Mouse (Mus musculus): Measurements from ENCODE around the gene Cntn3. TPM values are rescaled to one million over a fixed set of nuclear protein-coding genes. Genes with fewer than 3 reads are reported as not detected.

Cntn3 gene
- total and polyA plus RNA-seq, 3 experiments: not detected

DNA sequence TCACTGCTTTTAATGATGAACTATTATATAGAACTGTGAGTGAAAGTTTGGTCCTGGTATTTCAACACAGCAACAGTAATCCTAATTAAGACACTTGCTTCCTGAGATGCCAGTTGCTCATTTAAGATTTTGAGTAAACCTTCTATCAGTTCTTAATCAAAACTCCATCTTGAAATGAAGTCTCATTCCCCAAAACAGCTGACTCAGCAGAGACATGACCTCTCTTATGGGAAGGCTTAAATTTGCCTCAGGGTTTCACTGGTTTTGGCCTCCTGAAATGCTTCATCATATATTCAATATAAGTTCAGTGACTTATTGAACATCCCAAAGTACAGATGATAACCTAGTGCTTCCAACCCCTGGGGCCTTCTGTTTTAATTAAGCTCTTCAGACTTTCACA is 13.2 kb upstream of the Cntn3 start:
- Histone ChIP-seq H3K36me3 (replicated peaks in 1 of 2; ENCODE audit: control insufficient read depth in 1 of 2, insufficient read depth in 1 of 2, low read length in 1 of 2) (no peaks in the 10 kb centered on the region), H3K27me3 (replicated peaks) (no peaks in the 10 kb centered on the region), H3K4me2 (ENCODE audit: insufficient read depth, low read depth, poor library complexity, severe bottlenecking) (no peak overlapping the region), H3K9me3 (replicated peaks; ENCODE audit: low read length) (peaks cover 32% of the 10 kb centered on the region), H3K9ac (ENCODE audit: insufficient read depth, low read depth) (no peak overlapping the region), H3K4me1 (ENCODE audit: control insufficient read depth in 1 of 2, insufficient read depth in 2 of 2) (no peaks in the 10 kb centered on the region), H3K27ac (ENCODE audit: insufficient read depth, low read depth) (no peak overlapping the region), H3K4me3 (replicated peaks in 1 of 3; ENCODE audit: low read depth in 2 of 3, low read length in 2 of 3, poor library complexity in 1 of 3) (no peak overlapping the region), H3K79me2 (replicated peaks; ENCODE audit: control insufficient read depth, extremely low read depth, insufficient read depth, poor library complexity, severe bottlenecking) (no peaks in the 10 kb centered on the region)
- TF ChIP-seq PAX5 (IDR thresholded peaks at IDR 0.05; ENCODE audit: low read length) (no peak), ZC3H11A (IDR thresholded peaks at IDR 0.05; ENCODE audit: low read depth, low read length) (no peak), MXI1 (IDR thresholded peaks at IDR 0.05; ENCODE audit: low read depth, low read length) (no peak), JUND (conservative IDR thresholded peaks at IDR 0.05; ENCODE audit: low read depth, low read length) (no peak), KAT2A (IDR thresholded peaks at IDR 0.05; ENCODE audit: insufficient replicate concordance, low read length) (no peak), MAFK (IDR thresholded peaks at IDR 0.05; ENCODE audit: insufficient replicate concordance, low read length) (peak; percentile 66)
- no peak for DNase-seq (ENCODE audit: extremely low read depth)
- dilution Hi-C loops (cut with MboI; ENCODE audit: extremely low pct_ligation_motif_present, extremely low pct_unique_long_range_greater_than_20kb, low sequenced_read_pairs) (no loop called here), in situ Hi-C loops (cut with MboI; ENCODE audit: low pct_ligation_motif_present, low pct_unique_long_range_greater_than_20kb, low sequenced_read_pairs) (no loop called here)

GRCm38 (mm10) chr6:102583578-102583977 is 10.7 kb upstream of the Cntn3 start:
- Histone ChIP-seq H3K4me2 (ENCODE audit: insufficient read depth, low read depth, poor library complexity, severe bottlenecking) (no peak overlapping the region), H3K27me3 (replicated peaks) (no peaks in the 10 kb centered on the region), H3K36me3 (replicated peaks in 1 of 2; ENCODE audit: control insufficient read depth in 1 of 2, insufficient read depth in 1 of 2, low read length in 1 of 2) (no peaks in the 10 kb centered on the region), H3K4me1 (ENCODE audit: control insufficient read depth in 1 of 2, insufficient read depth in 2 of 2) (no peaks in the 10 kb centered on the region), H3K4me3 (replicated peaks in 1 of 3; ENCODE audit: low read depth in 2 of 3, low read length in 2 of 3, poor library complexity in 1 of 3) (no peak overlapping the region), H3K27ac (ENCODE audit: insufficient read depth, low read depth) (no peak overlapping the region), H3K79me2 (replicated peaks; ENCODE audit: control insufficient read depth, extremely low read depth, insufficient read depth, poor library complexity, severe bottlenecking) (no peaks in the 10 kb centered on the region), H3K9me3 (replicated peaks; ENCODE audit: low read length) (peaks cover 33% of the 10 kb centered on the region), H3K9ac (ENCODE audit: insufficient read depth, low read depth) (no peak overlapping the region)
- dilution Hi-C loops (cut with MboI; ENCODE audit: extremely low pct_ligation_motif_present, extremely low pct_unique_long_range_greater_than_20kb, low sequenced_read_pairs): no loop called here
- no peak for DNase-seq (ENCODE audit: extremely low read depth)
- TF ChIP-seq KAT2A (IDR thresholded peaks at IDR 0.05; ENCODE audit: insufficient replicate concordance, low read length) (no peak), ETS1 (conservative IDR thresholded peaks at IDR 0.05; ENCODE audit: low read depth, low read length) (no peak), EP300 (IDR thresholded peaks at IDR 0.05; ENCODE audit: low read length) (no peak), SMC3 (IDR thresholded peaks at IDR 0.05; ENCODE audit: low read depth, low read length) (no peak), PAX5 (IDR thresholded peaks at IDR 0.05; ENCODE audit: low read length) (no peak), CHD2 (IDR thresholded peaks at IDR 0.05; ENCODE audit: low read length) (no peak), NRF1 (IDR thresholded peaks at IDR 0.05; ENCODE audit: low read depth, low read length) (no peak), MXI1 (IDR thresholded peaks at IDR 0.05; ENCODE audit: low read depth, low read length) (no peak), POLR2AphosphoS2 (IDR thresholded peaks at IDR 0.05; ENCODE audit: low read depth, low read length) (no peak), MAFK (IDR thresholded peaks at IDR 0.05; ENCODE audit: insufficient replicate concordance, low read length) (no peak), ZC3H11A (IDR thresholded peaks at IDR 0.05; ENCODE audit: low read depth, low read length) (no peak), JUN (IDR thresholded peaks at IDR 0.05; ENCODE audit: insufficient read depth, low read depth, low read length) (no peak), RCOR1 (conservative IDR thresholded peaks at IDR 0.05; ENCODE audit: low read depth, low read length) (no peak), HCFC1 (IDR thresholded peaks at IDR 0.05; ENCODE audit: low read depth, low read length) (no peak), TBP (conservative IDR thresholded peaks at IDR 0.05; ENCODE audit: low read depth, low read length) (no peak)
- in situ Hi-C loops (cut with MboI; ENCODE audit: low pct_ligation_motif_present, low pct_unique_long_range_greater_than_20kb, low sequenced_read_pairs): no loop called here

All from CH12.LX (cell line).